Mouse (Mus musculus): Measurements from ENCODE around the gene Tns3. TPM values are rescaled to one million over a fixed set of nuclear protein-coding genes. Genes with fewer than 3 reads are reported as not detected.
"Not testable (repeated sequence)": the region's sequence is repeated elsewhere in the genome, so short reads cannot be mapped to it uniquely, and the experiment has no call there.

Gene Tns3
- polyA plus RNA-seq, 1 experiment, result 57.4 TPM

DNA sequence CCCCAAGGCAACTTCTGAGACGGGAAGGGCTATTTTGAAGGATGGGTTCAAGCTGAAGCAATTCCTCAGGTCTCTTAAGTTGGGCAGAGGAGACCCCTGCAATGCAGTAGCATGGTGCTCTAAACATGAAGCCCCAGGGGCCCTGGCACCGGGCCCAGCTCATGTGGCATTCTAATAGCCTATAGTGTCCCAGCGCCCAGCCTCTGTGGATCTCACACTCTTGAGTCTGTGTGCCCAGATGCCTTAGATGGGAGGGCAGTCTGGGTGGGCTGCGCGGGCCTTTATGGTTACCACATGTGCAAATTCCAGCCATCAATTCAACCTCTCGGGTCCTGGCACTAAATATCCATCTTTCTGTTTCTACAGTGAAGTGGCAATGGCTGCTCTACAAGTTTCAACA lies 38.9 kb downstream of the Tns3 start:
- H3K27me3 ChIP-seq (ENCODE audit: control insufficient read depth, insufficient read depth, insufficient read length), result no peaks in the 10 kb centered on the region
- TF ChIP-seq CTCF (IDR thresholded peaks at IDR 0.05; ENCODE audit: control insufficient read depth, insufficient read depth, insufficient read length) (no peak), MYOG (IDR thresholded peaks at IDR 0.05; ENCODE audit: control insufficient read depth, extremely low read depth, insufficient read length) (no peak), MYOD1 (IDR thresholded peaks at IDR 0.05; ENCODE audit: control insufficient read depth, insufficient read length, low read depth) (no peak), FOSL1 (IDR thresholded peaks at IDR 0.05; ENCODE audit: insufficient read depth, low read length, poor library complexity, severe bottlenecking) (no peak), USF1 (IDR thresholded peaks at IDR 0.05; ENCODE audit: low read depth) (no peak), MAX (IDR thresholded peaks at IDR 0.05) (no peak), CEBPB (IDR thresholded peaks at IDR 0.05; ENCODE audit: low read depth) (no peak)
- H3K79me2 ChIP-seq (ENCODE audit: control insufficient read depth, insufficient read depth), result peaks cover 37% of the 10 kb centered on the region
- H3K79me3 ChIP-seq (ENCODE audit: low read depth), result peaks cover 25% of the 10 kb centered on the region
- H3K36me3 ChIP-seq (ENCODE audit: control insufficient read depth, insufficient read depth), result no peaks in the 10 kb centered on the region
- no peak overlapping the region for H3ac ChIP-seq (ENCODE audit: control insufficient read depth, insufficient read length, low read depth)
- no peak overlapping the region for H3K4me3 ChIP-seq (ENCODE audit: insufficient read depth, poor library complexity, severe bottlenecking)

GRCm38 (mm10) chr11:8624179-8624886 lies 40.0 kb downstream of the Tns3 start:
- TF ChIP-seq CTCF (IDR thresholded peaks at IDR 0.05; ENCODE audit: control insufficient read depth, insufficient read depth, insufficient read length) (no peak), MAX (IDR thresholded peaks at IDR 0.05) (peak; percentile 78)
- Histone ChIP-seq H3K4me3 (ENCODE audit: insufficient read depth, poor library complexity, severe bottlenecking) (peak overlapping the region; percentile 59), H3K36me3 (ENCODE audit: control insufficient read depth, insufficient read depth) (no peaks in the 10 kb centered on the region), H3K27me3 (ENCODE audit: control insufficient read depth, insufficient read depth, insufficient read length) (no peaks in the 10 kb centered on the region), H3K79me3 (ENCODE audit: low read depth) (peaks cover 28% of the 10 kb centered on the region), H3K79me2 (ENCODE audit: control insufficient read depth, insufficient read depth) (peaks cover 48% of the 10 kb centered on the region), H3ac (ENCODE audit: control insufficient read depth, insufficient read length, low read depth) (peak overlapping the region; percentile 46)

- H3K36me3 ChIP-seq (ENCODE audit: control insufficient read depth, insufficient read depth), result no peaks in the 10 kb centered on the region
- H3K79me3 ChIP-seq (ENCODE audit: low read depth), result peaks cover 30% of the 10 kb centered on the region
- peak overlapping the region; percentile 59 for H3K4me3 ChIP-seq (ENCODE audit: insufficient read depth, poor library complexity, severe bottlenecking)
- peak overlapping the region; percentile 46 for H3ac ChIP-seq (ENCODE audit: control insufficient read depth, insufficient read length, low read depth)
- no peaks in the 10 kb centered on the region for H3K27me3 ChIP-seq (ENCODE audit: control insufficient read depth, insufficient read depth, insufficient read length)
- peaks cover 53% of the 10 kb centered on the region for H3K79me2 ChIP-seq (ENCODE audit: control insufficient read depth, insufficient read depth)
- TF ChIP-seq FOSL1 (IDR thresholded peaks at IDR 0.05; ENCODE audit: insufficient read depth, low read length, poor library complexity, severe bottlenecking) (no peak), CTCF (IDR thresholded peaks at IDR 0.05; ENCODE audit: control insufficient read depth, insufficient read depth, insufficient read length) (no peak), MAX (IDR thresholded peaks at IDR 0.05) (no peak), MYOD1 (IDR thresholded peaks at IDR 0.05; ENCODE audit: control insufficient read depth, insufficient read length, low read depth) (no peak), MYOG (IDR thresholded peaks at IDR 0.05; ENCODE audit: control insufficient read depth, extremely low read depth, insufficient read length) (no peak), USF1 (IDR thresholded peaks at IDR 0.05; ENCODE audit: low read depth) (no peak), CEBPB (IDR thresholded peaks at IDR 0.05; ENCODE audit: low read depth) (peak; percentile 60)
These were observed 40.5 kb downstream of the Tns3 start for GRCm38 (mm10) chr11:8623852-8624178.

DNA sequence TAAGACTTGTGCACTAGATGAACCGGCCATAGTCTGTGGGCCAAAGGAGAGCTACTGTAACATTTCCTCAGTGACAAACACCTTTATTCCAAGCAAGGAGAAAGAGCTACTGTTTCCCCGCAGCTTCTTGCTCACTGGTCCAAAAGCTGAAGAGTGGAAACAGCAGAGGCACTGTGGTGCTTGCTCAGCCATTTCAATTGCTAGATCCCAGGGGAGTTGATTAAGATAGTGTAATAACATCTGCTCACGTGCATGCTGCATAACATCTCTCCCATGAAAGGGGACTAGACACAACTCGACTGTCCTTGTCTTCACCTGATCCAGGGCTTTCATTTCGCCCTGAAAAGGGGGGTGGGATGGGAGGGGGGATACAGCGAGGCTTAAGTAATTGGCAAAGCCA lies 41.7 kb downstream of the Tns3 start:
- no peaks in the 10 kb centered on the region for H3K36me3 ChIP-seq (ENCODE audit: control insufficient read depth, insufficient read depth)
- TF ChIP-seq CTCF (IDR thresholded peaks at IDR 0.05; ENCODE audit: control insufficient read depth, insufficient read depth, insufficient read length) (no peak), CEBPB (IDR thresholded peaks at IDR 0.05; ENCODE audit: low read depth) (no peak), USF1 (IDR thresholded peaks at IDR 0.05; ENCODE audit: low read depth) (no peak), MYOD1 (IDR thresholded peaks at IDR 0.05; ENCODE audit: control insufficient read depth, insufficient read length, low read depth) (no peak), MYOG (IDR thresholded peaks at IDR 0.05; ENCODE audit: control insufficient read depth, extremely low read depth, insufficient read length) (no peak), MAX (IDR thresholded peaks at IDR 0.05) (no peak), FOSL1 (IDR thresholded peaks at IDR 0.05; ENCODE audit: insufficient read depth, low read length, poor library complexity, severe bottlenecking) (no peak)
- H3K79me2 ChIP-seq (ENCODE audit: control insufficient read depth, insufficient read depth), result peaks cover 64% of the 10 kb centered on the region
- peaks cover 38% of the 10 kb centered on the region for H3K79me3 ChIP-seq (ENCODE audit: low read depth)
- no peak overlapping the region for H3K4me3 ChIP-seq (ENCODE audit: insufficient read depth, poor library complexity, severe bottlenecking)
- no peak overlapping the region for H3ac ChIP-seq (ENCODE audit: control insufficient read depth, insufficient read length, low read depth)
- no peaks in the 10 kb centered on the region for H3K27me3 ChIP-seq (ENCODE audit: control insufficient read depth, insufficient read depth, insufficient read length)

DNA sequence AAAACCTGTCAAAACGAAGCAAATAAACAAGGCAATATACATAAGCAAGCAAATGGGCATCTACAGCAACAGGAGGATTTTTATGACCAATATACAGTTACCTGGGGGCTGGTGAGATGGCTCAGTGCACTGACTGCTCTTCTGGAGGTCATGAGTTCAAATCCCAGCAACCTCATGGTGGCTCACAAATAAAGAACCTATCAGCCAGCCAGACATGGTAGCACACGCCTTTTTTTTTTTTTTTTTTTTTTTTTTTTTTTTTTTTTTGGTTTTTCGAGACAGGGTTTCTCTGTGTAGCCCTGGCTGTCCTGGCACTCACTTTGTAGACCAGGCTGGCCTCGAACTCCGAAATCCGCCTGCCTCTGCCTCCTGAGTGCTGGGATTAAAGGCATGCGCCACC lies 45.2 kb downstream of the Tns3 start:
- peaks cover 14% of the 10 kb centered on the region for H3K36me3 ChIP-seq (ENCODE audit: control insufficient read depth, insufficient read depth)
- H3ac ChIP-seq (ENCODE audit: control insufficient read depth, insufficient read length, low read depth); H3K4me3 ChIP-seq (ENCODE audit: insufficient read depth, poor library complexity, severe bottlenecking); H3K27me3 ChIP-seq (ENCODE audit: control insufficient read depth, insufficient read depth, insufficient read length): not testable (repeated sequence)
- peaks cover 95% of the 10 kb centered on the region for H3K79me2 ChIP-seq (ENCODE audit: control insufficient read depth, insufficient read depth)
- H3K79me3 ChIP-seq (ENCODE audit: low read depth), result peaks cover 48% of the 10 kb centered on the region

GRCm38 (mm10) chr11:8618301-8618700 lies 46.0 kb downstream of the Tns3 start:
- Histone ChIP-seq H3K27me3 (ENCODE audit: control insufficient read depth, insufficient read depth, insufficient read length) (no peaks in the 10 kb centered on the region), H3K4me3 (ENCODE audit: insufficient read depth, poor library complexity, severe bottlenecking) (no peak overlapping the region), H3K36me3 (ENCODE audit: control insufficient read depth, insufficient read depth) (peaks cover 22% of the 10 kb centered on the region), H3ac (ENCODE audit: control insufficient read depth, insufficient read length, low read depth) (no peak overlapping the region), H3K79me2 (ENCODE audit: control insufficient read depth, insufficient read depth) (peaks cover 87% of the 10 kb centered on the region), H3K79me3 (ENCODE audit: low read depth) (peaks cover 45% of the 10 kb centered on the region)
- TF ChIP-seq CEBPB (IDR thresholded peaks at IDR 0.05; ENCODE audit: low read depth), result no peak
- no peak for TF ChIP-seq CTCF (IDR thresholded peaks at IDR 0.05; ENCODE audit: control insufficient read depth, insufficient read depth, insufficient read length)

All from C2C12 (cell line).